Mouse (Mus musculus): ENCODE data around the gene Rngtt.
"Not testable (repeated sequence)": the region's sequence is repeated elsewhere in the genome, so short reads cannot be mapped to it uniquely, and the experiment has no call there.

Rngtt gene

DNA sequence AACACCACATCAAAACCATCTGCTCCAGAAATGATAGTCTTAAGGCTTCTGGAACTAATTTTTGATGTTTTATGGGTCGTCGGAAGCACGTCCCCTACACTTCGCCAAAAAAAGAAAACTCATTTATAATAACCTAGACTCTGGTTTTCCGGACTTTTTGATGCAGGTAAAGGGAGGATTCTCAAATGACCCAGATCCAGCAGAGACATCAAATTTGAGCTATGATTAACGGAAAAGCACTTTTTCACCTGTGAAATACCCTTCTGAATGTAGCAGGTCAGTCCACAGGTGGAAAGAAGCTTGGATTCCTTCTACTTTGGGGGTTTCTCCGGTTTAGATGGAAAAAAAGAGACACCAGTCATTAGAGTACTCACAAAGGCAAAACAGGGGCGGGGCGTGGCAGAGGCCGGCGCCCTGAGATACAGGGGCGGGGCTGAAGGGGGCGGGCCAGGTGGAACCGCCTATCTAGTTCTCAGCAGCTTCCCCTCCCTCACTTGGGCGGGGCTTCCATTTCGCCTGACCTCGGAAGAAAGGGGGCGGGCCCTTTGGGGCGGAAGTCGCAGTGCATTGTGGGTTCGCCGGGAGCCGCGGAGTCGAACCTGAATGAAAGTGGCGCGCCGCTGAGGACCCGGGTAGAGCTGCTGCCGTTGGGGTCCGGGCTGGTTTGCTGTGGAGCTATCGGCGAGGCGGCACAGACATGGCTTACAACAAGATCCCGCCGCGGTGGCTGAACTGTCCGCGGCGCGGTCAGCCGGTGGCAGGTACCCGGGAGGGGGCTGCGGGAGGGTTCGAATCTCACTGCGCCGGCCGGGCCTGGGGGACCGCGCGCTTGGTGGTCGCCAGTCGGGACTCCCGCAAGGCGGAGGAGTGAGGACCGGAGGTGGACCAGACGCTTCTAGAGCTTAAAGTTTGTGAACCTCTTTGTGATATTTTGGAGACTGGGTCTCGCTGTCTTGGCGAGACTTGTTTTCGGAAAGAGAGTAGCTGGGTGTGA, at the start of gene Rngtt:
Rngtt (plus strand) TSS at position 548 of the 994 bp plus-strand sequence.
- peak; percentile 96 for DNase-seq (ENCODE audit: low spot score)

- DNase-seq (ENCODE audit: low spot score), result no peak
Measured at GRCm38 (mm10) chr4:33260311-33260710, 49.8 kb upstream of the Rngtt start.

- peak; percentile 43 for DNase-seq (ENCODE audit: low spot score)
Measured at GRCm38 (mm10) chr4:33261311-33261753, 48.8 kb upstream of the Rngtt start.

- no peak for DNase-seq (ENCODE audit: low spot score)
Measured at GRCm38 (mm10) chr4:33262897-33263296, 47.2 kb upstream of the Rngtt start.

DNA sequence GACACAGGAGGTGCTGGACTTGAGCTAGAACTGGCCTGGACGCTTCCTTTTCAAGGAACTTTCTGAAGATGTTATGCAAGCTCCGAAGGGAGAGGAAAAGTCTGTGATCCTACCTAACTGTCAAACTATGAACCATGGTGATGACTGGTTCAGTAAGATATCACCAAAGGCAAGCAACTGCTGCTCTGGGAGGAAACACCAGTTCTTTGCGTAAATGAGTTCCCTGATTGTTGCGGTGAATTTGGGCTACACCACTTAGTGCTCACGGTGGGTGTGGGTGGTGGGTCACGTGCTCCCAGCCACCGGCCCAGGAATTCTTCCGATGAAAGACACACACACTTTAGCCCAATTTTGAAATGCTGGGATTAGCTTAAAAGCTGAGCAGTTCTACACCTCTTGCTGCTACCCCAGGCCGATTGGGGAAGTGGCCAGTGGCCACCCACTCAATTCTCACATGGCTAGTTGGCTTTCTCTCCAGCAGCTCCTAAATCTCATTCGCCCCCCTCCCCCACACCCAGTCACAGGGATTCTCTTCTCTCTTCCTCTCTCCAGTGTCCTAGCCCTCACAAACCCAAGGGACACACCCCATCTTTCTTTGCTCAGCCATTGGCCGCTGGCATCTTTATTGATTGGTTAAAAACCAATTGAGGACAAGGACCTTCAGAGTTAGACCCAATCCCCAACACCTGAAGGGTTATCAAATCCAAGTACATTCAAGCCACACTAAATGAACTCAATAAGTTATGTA, 45.0 kb upstream of the Rngtt start:
- DNase-seq (ENCODE audit: low spot score), result no peak

DNA sequence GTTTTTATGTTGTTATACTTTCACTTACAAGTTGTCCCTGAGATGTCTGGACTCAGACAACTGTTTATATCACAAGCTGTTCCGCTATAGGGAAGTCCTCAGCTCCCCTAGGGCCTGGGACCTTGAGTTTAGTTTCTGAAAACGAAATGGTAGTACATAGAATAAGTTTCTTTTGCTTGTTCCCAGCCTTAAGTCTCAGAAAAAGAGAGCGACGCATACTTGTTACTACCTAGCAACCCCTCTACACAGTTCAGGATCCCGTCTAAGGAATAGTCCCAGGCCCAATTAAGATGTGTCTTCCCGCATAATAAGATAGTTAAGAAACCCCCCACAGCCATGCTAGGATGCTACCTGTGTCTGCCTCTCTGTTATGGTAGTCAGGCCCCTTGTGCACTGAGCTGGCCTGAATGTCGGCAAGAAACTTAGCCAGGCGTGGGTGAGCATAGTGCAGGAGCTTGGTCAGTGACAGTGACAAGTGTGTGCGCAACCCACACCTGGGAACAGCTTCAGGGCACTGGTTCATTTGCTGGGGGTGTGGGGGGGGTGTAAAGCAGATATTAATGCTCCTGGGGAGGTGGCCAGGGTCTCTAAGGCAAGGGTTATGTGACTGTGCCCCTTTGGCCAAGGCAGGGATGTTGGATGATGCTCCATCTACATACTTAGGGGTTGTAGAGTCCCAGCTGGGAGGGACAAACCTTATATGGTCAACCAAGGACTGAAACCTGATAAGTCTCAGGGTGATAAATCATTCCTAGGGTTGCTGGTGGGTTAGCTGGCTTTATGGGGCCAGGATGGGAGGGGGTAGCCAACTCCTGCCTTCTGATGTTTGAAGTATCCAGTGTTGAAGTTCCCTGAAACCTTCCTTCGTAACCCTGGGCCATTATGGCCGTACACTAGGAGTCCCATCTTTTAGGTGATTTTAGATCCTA, 39.5 kb upstream of the Rngtt start:
- no peak for DNase-seq (ENCODE audit: low spot score)

GRCm38 (mm10) chr4:33273437-33273836, 36.7 kb upstream of the Rngtt start:
- DNase-seq (ENCODE audit: low spot score), result no peak

DNA sequence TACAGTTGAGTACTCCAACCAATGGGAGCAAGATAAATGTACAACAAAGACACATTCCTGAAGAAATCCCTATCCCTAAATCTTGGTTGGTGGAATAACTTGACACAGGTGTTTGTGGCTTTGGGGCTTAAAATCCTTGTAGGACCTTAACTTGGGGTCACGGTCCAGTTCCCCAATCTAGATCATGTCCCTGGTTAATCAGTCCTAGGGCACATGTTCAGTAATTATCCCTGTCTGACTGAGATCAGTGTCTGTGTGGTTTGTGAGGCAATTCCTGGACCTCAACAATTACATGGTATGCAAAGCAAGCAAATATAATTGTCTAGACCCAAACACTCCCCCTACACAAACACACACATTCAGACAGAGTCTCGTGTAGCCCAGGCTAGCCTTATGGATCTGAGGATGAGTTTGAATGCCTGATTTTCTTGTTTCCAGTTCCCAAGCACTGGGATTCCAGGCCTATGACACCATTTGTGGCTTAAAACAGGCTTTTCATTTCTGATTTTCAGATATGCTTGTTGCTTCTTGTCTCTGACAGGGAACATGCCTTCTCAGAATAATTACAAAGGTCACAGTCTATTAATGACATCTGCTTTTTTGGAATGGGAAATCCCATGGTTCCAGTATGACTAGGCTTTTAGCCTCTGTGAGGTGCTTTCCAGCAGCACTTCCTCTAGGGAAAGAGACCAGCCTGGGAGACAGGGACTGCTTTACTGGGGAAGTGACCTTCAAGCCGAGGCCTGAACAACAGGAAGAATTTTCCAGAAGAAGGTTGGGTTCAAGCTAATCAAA, 28.0 kb upstream of the Rngtt start:
- no peak for DNase-seq (ENCODE audit: low spot score)

DNA sequence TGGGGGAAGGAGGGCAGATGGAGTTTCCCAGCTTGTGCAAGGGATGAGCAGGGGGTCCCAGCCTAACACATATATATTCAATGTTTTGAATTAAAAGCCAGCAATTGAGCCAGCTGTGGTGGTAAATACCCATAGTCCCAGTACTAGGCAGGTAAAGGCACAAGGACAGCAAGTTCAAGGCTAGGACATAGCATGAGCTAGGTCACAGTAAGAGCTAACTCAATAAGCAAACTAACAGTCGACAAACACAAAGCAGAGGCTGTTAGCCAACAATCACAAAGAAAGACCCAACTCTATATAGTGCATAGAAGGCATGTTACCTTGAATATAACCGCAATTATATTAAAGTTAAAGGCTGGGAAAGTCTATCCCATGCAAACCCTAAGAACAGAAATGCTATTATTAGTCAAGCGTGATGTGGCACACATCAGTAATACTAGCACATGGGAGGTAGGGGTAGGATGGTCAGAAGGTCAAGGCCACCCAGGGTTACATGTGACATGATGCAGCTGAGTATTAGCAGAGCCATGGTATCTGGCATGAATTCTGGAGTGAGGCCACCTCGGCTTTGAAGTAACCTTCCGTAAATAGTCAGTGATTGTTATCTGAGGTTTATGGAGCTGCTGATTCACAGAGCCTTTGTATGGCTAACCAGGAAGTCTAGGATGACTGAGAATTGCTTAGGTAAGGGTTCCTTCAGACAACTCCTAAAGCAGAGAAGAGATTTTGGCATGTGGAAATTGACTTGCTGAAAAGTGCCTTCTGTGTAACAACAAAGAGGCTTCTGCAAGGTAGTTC, 25.8 kb upstream of the Rngtt start:
- no peak for DNase-seq (ENCODE audit: low spot score)

GRCm38 (mm10) chr4:33285448-33285847, 24.7 kb upstream of the Rngtt start:
- no peak for DNase-seq (ENCODE audit: low spot score)

DNA sequence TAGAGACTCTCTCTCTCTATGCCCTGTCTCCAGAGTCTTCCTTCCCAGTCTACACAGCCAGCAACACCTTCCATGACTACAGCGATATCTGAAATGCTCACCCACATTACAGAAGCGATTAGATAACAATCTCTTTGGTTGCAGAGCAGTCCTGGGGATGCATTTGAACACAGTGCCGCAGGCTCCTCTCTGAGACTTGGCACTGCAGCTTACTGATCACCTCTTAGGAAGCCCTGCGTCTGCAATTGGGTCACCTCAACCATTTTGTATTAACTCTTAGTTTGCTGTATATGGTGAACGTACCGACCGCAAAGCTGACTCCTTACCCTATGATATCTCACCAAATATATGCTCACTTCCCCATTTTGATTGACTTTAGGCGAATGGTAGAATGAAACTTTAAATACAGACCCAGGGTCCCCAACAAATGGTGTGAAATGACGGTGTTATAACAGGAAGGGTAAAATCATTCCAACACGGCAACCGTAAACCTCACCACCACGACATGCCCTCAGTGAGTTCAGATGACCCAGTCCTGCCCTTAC, 20.9 kb upstream of the Rngtt start:
- no peak for DNase-seq (ENCODE audit: low spot score)

DNA sequence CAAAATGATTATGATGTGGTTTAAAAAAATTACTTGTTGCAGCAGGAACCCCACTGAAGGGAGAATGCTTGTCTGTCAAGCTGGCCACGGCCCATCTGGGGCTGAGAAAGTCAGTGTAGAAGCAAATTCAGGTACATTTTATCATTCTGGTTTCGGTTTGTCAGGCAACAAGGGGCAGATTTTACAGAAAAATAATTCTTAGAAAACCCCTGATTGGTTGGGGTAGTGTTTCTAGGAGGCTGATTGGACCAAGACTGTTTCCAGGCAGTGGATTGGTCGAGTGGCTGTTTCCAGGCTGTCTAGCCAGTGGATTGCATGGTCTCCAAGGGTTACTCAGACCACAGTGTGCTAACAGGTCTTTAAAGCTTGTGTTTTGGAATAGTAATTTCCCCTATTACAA, 20.1 kb upstream of the Rngtt start, which contains the start of gene Pnrc1:
Pnrc1 (minus strand) TSS at position 162 of the 400 bp plus-strand sequence.
- DNase-seq (ENCODE audit: low spot score), result peak; percentile 20

DNA sequence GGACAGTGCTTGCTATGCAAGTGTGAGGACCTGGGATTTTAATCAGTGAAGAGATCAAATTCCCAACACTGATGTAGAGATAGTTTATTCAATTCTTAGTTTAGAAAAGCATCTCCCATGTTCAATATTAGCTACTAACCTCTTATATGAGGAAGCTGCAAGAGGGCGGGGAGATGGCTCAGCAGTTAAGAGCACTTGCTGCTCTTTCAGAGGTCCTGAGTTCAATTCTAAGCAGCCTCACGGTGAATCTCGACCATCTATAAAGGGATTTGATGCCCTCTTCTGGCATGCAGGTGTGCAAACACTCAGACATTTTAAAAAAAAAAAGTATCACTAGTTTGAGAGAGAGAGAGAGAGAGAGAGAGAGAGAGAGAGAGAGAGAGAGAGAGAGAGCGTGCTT, 19.2 kb upstream of the Rngtt start:
- peak; percentile 47 for DNase-seq (ENCODE audit: low spot score)

DNA sequence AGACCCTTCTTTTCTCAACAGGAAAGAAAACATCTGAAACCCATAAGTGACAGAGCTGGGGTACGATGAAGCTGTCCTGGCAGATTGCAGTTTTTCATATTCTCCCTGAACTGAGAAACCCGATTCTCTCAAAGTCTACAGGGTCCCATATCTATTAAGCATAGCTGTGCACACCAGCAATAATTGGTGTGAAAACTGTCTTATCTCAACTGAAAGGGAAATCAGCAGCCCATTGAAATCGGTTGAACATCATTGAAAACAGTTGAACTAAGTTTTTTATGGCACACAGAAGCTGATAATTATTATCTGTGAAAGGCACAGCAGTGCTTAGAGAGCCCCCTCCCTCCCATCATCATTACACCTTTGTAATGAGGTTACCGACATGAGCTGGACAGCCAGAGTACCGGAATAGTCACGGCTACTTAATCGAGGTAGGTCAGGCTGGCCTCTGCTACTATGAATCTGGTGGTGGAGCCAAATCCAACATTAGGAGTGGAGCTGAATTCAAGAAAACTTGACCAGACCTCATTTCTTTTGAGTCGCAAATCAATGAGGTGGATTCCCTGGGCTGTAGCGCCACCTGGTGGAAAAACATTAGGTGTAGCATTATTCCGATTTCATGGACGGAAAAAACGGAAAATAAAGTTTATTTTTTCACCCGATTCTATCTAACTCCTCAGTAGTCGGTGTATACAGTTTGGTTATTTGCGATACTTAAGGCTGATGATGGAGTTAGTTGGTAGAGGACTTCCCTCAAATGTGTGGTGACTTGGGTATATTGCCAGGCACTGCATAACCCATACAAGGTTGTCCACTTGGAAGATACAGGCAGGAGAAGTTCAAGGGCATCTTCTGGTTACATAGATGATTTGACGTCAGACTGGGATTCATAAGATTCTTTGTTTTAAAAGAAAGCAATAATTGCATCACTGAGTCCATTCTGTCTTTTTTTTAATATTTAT, 17.4 kb upstream of the Rngtt start:
- DNase-seq (ENCODE audit: low spot score), result peak; percentile 75

- not testable (repeated sequence) for DNase-seq (ENCODE audit: low spot score)
Measured at GRCm38 (mm10) chr4:33300891-33301665, 9.0 kb upstream of the Rngtt start.

DNA sequence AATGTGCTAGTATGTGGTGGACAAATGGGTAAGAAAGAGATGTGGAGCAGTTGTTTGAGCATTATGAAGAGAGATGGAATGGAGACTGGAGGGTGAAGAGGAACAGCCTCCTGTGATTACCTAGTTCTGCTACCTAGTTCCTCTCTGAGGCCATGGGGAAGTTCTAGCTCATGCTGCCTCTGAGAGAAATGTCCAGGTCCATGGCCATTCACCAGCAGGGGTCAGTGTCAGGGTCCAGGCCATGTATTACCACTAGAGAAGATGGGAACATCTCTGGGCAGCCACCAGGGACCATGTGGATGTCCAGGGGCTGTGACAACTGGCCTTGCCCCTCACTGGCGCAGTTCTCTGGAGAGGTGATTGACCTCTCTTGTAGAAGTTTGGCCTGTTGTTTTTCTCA, 7.1 kb upstream of the Rngtt start:
- DNase-seq (ENCODE audit: low spot score), result no peak

GRCm38 (mm10) chr4:33307146-33307545, 3.0 kb upstream of the Rngtt start:
- DNase-seq (ENCODE audit: low spot score), result no peak

Measured in T-cell, adult 2 months (primary cell).